Mouse (Mus musculus) heart, embryonic 16.5 days (tissue): ENCODE measurements around the gene Olfr575. TPM values are rescaled to one million over a fixed set of nuclear protein-coding genes. Genes with fewer than 3 reads are reported as not detected.

Source experiments
- ATAC-seq: fragments of 200-750 bp; cut with Nextera tagmentation; replicated peaks from 2 replicates; pipeline ENCODE4 v1.8.0; 2017; ENCODE audit warnings: moderate number of reproducible peaks; ENCODE audit not compliant: insufficient read depth, low FRiP score; ENCODE audit errors: extremely low read depth
- H3K27ac ChIP-seq: fragments of 300-500 bp; sonication (generic); 2 replicates; pipeline ENCODE4 v1.5.1; 2014; ENCODE audit warnings: mild to moderate bottlenecking, low read length, control low read depth, moderate library complexity
- H3K27me3 ChIP-seq: fragments of 300-500 bp; sonication (generic); 2 replicates; pipeline ENCODE4 v1.6.1; 2014; ENCODE audit warnings: low read length, mixed read lengths; ENCODE audit not compliant: control insufficient read depth, insufficient read depth
- H3K36me3 ChIP-seq: fragments of 300-500 bp; sonication (generic); 2 replicates; pipeline ENCODE4 v1.6.1; 2014; ENCODE audit not compliant: control insufficient read depth, insufficient read depth
- H3K4me1 ChIP-seq: fragments of 300-500 bp; sonication (generic); 2 replicates; pipeline ENCODE4 v1.6.1; 2014; ENCODE audit warnings: low read length, mixed read lengths; ENCODE audit not compliant: control insufficient read depth, insufficient read depth
- H3K4me2 ChIP-seq: fragments of 300-500 bp; sonication (generic); 2 replicates; pipeline ENCODE4 v1.6.1; 2014; ENCODE audit warnings: low read depth, mild to moderate bottlenecking, control low read depth, low read length
- H3K4me3 ChIP-seq: fragments of 300-500 bp; sonication (generic); 2 replicates; pipeline ENCODE4 v1.5.1; 2014; ENCODE audit warnings: mild to moderate bottlenecking, control low read depth, low read length
- H3K9ac ChIP-seq: fragments of 300-500 bp; sonication (generic); 2 replicates; pipeline ENCODE4 v1.6.1; 2014; ENCODE audit warnings: low read length, control low read depth
- H3K9me3 ChIP-seq: fragments of 300-500 bp; sonication (generic); replicated peaks from 2 replicates; pipeline ENCODE4 v1.6.1; 2016; ENCODE audit warnings: low read length; ENCODE audit not compliant: control insufficient read depth
- WGBS: fragments of 180-500 bp; shearing (Covaris S2); extraction: QIAGEN DNeasy Blood & Tissue Kit; methylation state at CpG from one replicate; pipeline ENCODE4 v1.1.7; 2014; 5-methylcytosine and 5-hydroxymethylcytosine counted together
- polyA plus RNA-seq: library from polyadenylated mRNA; unstranded; fragments of >200 nt; fragmentation: Nextera tagmentation; extraction: Ambion mirVana; gene quantifications from 2 replicates; pipeline ENCODE4 v1.2.1, GENCODE M21; 2015

Gene Olfr575
- polyA plus RNA-seq, 1 experiment from 2014 or later = not detected

GRCm38 (mm10) chr7:102942475-102942874 lies 16.1 kb downstream of the Olfr575 start, which contains the start of gene Olfr573-ps1:
Gene Olfr573-ps1, minus strand, starts transcription at chr7:102942575.
- 87% methylated on average over 2 of the region's 2 CpGs for WGBS
- no peak for ATAC-seq
- H3K27me3 ChIP-seq = no peaks in the 10 kb centered on the region
- no peak within 1 kb of the TSS for H3K9ac ChIP-seq
- no peak within 1 kb of the TSS for H3K27ac ChIP-seq
- no peaks in the 10 kb centered on the region for H3K4me1 ChIP-seq
- no peaks in the 10 kb centered on the region for H3K9me3 ChIP-seq
- no peak within 1 kb of the TSS for H3K4me3 ChIP-seq
- H3K36me3 ChIP-seq = no peaks in the 10 kb centered on the region
- no peak within 1 kb of the TSS for H3K4me2 ChIP-seq

GRCm38 (mm10) chr7:102927105-102927504 lies 31.5 kb downstream of the Olfr575 start:
- H3K36me3 ChIP-seq = no peaks in the 10 kb centered on the region

GRCm38 (mm10) chr7:102924109-102924508 lies 34.5 kb downstream of the Olfr575 start, which contains the start of gene Olfr572:
Gene Olfr572, plus strand, starts transcription at chr7:102924409.
- 50% methylated on average over 1 of the region's 1 CpGs for WGBS

More at GRCm38 (mm10) chr7:102927105-102927504, 31.5 kb downstream of the Olfr575 start:
- WGBS = 65% methylated on average over 3 of the region's 3 CpGs
- no peaks in the 10 kb centered on the region for H3K4me1 ChIP-seq
- no peaks in the 10 kb centered on the region for H3K9me3 ChIP-seq
- H3K4me3 ChIP-seq = no peak overlapping the region
- no peak overlapping the region for H3K4me2 ChIP-seq
- no peak overlapping the region for H3K9ac ChIP-seq
- H3K27ac ChIP-seq = no peak overlapping the region
- H3K27me3 ChIP-seq = no peaks in the 10 kb centered on the region
- ATAC-seq = no peak

GRCm38 (mm10) chr7:102919632-102920031 lies 38.9 kb downstream of the Olfr575 start:
- Histone ChIP-seq H3K4me3 (no peak overlapping the region), H3K36me3 (no peaks in the 10 kb centered on the region), H3K4me1 (0 out of 2 replicates have a peak, but pooled peaks cover 2% of the 10 kb centered on the region), H3K9ac (no peak overlapping the region), H3K27ac (no peak overlapping the region), H3K9me3 (no peaks in the 10 kb centered on the region), H3K4me2 (no peak overlapping the region), H3K27me3 (no peaks in the 10 kb centered on the region)
- peak; percentile 49; the same call in 1 of the 2 replicates for ATAC-seq
- 8% methylated on average over 1 of the region's 1 CpGs for WGBS

More at GRCm38 (mm10) chr7:102924109-102924508, 34.5 kb downstream of the Olfr575 start, which contains the start of gene Olfr572:
- Histone ChIP-seq H3K4me1 (no peaks in the 10 kb centered on the region), H3K36me3 (no peaks in the 10 kb centered on the region), H3K4me3 (no peak within 1 kb of the TSS), H3K9ac (no peak within 1 kb of the TSS), H3K27me3 (no peaks in the 10 kb centered on the region), H3K4me2 (no peak within 1 kb of the TSS), H3K9me3 (no peaks in the 10 kb centered on the region), H3K27ac (no peak within 1 kb of the TSS)
- ATAC-seq = no peak

GRCm38 (mm10) chr7:102917032-102917875 lies 41.3 kb downstream of the Olfr575 start, which contains the start of gene Olfr571:
Gene Olfr571, minus strand, starts transcription at chr7:102917536.
- no peaks in the 10 kb centered on the region for H3K9me3 ChIP-seq

GRCm38 (mm10) chr7:102916405-102916804 lies 42.2 kb downstream of the Olfr575 start:
- Histone ChIP-seq H3K27me3 (no peaks in the 10 kb centered on the region), H3K9me3 (no peaks in the 10 kb centered on the region), H3K27ac (no peak overlapping the region), H3K4me1 (0 out of 2 replicates have a peak, but pooled peaks cover 2% of the 10 kb centered on the region), H3K4me3 (no peak overlapping the region), H3K4me2 (no peak overlapping the region), H3K36me3 (no peaks in the 10 kb centered on the region), H3K9ac (no peak overlapping the region)
- 35% methylated on average over 5 of the region's 5 CpGs for WGBS
- ATAC-seq = peak; percentile 41; the same call in 1 of the 2 replicates

More at GRCm38 (mm10) chr7:102917032-102917875, 41.3 kb downstream of the Olfr575 start, which contains the start of gene Olfr571:
- no peak within 1 kb of the TSS for H3K27ac ChIP-seq
- no peak for ATAC-seq
- no peak within 1 kb of the TSS for H3K4me2 ChIP-seq
- H3K9ac ChIP-seq = no peak within 1 kb of the TSS
- H3K36me3 ChIP-seq = no peaks in the 10 kb centered on the region
- WGBS = 66% methylated on average over 4 of the region's 4 CpGs
- no peaks in the 10 kb centered on the region for H3K27me3 ChIP-seq
- H3K4me1 ChIP-seq = 0 out of 2 replicates have a peak, but pooled peaks cover 2% of the 10 kb centered on the region
- H3K4me3 ChIP-seq = no peak within 1 kb of the TSS

- Histone ChIP-seq H3K36me3 (no peaks in the 10 kb centered on the region), H3K4me3 (no peak overlapping the region), H3K9ac (no peak overlapping the region), H3K4me1 (0 out of 2 replicates have a peak, but pooled peaks cover 2% of the 10 kb centered on the region), H3K27me3 (no peaks in the 10 kb centered on the region), H3K27ac (no peak overlapping the region), H3K4me2 (no peak overlapping the region), H3K9me3 (no peaks in the 10 kb centered on the region)
- 31% methylated on average over 1 of the region's 1 CpGs for WGBS
- ATAC-seq = no peak
Observed at GRCm38 (mm10) chr7:102915261-102915660, 43.3 kb downstream of the Olfr575 start.
